Mouse (Mus musculus) kidney, adult 2 months (tissue): ENCODE measurements at regions not wholly inside any gene's neighbourhood (a gene's known extent, or its start where the extent isn't known, plus 50 kb on each side); places are given as distances from the start of the nearest gene placed in this dataset.

Experiments
- CTCF ChIP-seq: fragments of 200-500 bp; conservative IDR thresholded peaks from 2 replicates; pipeline ENCODE4 v1.5.1; 2011; ENCODE audit warnings: low read depth, mild to moderate bottlenecking, control low read depth, low read length, moderate library complexity, mixed read lengths; ENCODE audit not compliant: insufficient read depth, insufficient read length
- POLR2A ChIP-seq: fragments of 200-500 bp; IDR thresholded peaks from one replicate; pipeline ENCODE4 v1.6.1; 2011; ENCODE audit warnings: low read depth, low read length, control low read depth

GRCm38 (mm10) chr4:95439834-95440233 lies 117.5 kb upstream of the Fggy start:
- TF ChIP-seq CTCF (no peak), POLR2A (no peak)
